Mouse (Mus musculus): ENCODE measurements around the gene Krtap10-4.
A peak's percentile ranks its signal among the peaks of the same experiment; 100 is the strongest.

Krtap10-4 gene

DNA sequence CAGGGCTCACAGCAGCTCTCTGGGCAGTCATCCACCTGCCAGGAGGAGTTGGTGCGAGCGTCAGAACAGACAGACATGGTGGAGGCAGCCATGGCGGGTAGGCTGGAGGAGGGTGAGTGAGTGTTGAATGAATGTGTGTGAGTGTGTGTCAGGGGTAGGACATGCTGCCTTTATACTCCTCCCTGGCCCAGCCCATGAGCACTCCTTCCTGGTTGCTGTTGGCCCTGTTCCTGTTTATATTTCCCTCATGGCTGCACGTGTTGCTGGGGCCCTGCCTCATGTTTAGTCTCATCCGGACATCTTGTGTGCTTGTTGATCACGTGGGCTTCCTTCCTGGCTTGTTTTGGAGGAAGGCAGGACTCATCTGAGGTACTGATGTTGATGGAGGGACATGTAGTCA, at the start of gene Krtap10-4:
Gene Krtap10-4 (minus strand): TSS at position 145 of the 400 bp plus-strand sequence.
- DNase-seq = no peak

- no peak for DNase-seq
These were observed 42.8 kb upstream of the Krtap10-4 start for GRCm38 (mm10) chr10:77869651-77870050.

DNA sequence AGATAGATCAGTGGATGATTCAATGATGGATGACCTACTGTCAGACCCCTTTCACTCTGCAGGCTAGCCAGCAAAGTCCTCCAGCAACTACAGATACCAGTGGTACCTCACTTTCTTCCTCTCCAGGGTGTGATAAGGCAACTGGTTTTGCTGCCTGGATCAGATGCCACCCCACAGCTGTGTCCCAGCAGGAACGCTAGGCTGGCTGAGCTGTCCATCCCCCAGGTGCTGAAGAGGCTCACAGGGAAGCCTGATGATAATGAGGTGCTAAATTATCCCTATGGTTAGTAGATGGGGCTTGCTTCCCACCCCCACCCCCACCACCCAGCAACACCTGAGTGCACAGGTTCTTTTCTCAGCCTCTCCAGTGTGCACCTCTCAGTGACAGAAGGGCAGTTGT, 40.7 kb upstream of the Krtap10-4 start:
- DNase-seq = no peak

DNA sequence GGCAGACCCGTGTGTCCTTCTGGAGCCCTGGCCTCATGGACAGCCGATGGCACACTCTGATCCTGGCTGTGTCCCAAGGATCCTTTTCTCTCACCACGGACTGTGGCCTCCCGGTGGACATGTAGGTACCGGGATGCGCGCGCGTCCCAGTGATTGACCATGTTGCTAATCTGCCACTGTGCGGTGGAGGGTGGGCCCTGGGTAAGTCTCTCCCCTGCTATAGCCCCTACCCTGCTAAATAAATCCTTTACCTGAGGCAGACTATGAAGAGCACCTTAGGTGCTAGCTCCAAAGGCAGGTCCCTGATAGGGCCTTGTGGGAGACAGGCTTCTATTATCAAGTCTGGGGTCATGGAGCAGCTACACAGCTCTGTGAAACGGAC, 37.9 kb upstream of the Krtap10-4 start:
- DNase-seq = no peak

DNA sequence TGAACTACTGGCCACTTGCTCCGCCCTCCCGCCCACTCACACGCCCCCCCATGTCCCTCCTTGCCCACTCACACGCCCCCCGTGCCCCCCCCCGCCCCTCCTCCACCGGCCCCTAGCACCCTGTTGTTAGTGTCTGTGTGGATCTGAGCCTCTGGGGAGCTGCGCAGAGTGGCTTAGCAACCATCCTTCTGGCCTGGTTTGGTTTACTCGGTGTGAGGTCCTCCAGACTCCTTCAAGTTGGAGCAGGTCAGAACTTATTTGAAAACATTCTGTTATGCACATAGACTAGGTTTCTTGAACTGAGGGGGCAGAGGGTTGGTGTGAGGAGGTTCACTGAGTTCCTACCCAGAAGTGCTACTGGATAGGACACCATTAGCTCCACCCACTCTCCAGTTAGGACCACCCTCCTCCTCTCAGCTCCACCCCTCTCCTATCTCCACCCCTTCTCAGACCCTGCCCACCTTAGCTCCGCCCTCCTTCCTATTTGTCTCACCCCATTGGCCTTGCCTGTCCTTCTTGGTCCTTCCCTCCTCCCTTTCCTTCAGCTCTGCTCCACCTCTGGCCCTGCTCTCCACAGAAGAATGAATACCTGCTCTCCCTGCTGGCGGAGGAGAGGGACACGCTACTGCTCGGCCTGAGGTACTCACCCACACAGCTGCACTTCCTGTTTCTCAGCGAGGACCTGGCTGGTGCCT, 37.3 kb upstream of the Krtap10-4 start:
- peak; percentile 45 for DNase-seq

GRCm38 (mm10) chr10:77861675-77862074, 34.8 kb upstream of the Krtap10-4 start, which contains the start of gene Gm3285:
Gm3285 (plus strand) TSS chr10:77861975.
- DNase-seq = no peak

DNA sequence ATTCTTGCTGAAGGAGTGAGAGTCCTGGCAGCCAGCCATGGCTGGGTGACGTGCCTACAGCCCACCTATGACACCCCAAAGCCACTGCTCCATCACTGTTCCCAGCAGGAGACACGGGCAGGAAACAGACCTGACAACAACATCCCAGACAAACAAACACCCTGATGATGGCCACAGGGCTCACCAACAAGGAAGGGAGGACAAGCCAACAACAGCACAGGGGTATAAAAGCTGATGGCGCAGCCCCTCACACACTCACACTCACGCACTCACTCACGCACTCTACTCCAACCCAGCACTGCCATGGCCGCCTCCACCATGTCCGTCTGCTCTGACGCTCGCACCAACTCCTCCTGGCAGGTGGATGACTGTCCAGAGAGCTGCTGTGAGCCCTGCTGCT, 25.7 kb upstream of the Krtap10-4 start, which contains the start of gene Gm10318:
Gene Gm10318 (plus strand): TSS at position 301 of the 400 bp plus-strand sequence.
- DNase-seq = no peak

- DNase-seq = no peak
These were observed 20.6 kb upstream of the Krtap10-4 start for GRCm38 (mm10) chr10:77847538-77847937.

DNA sequence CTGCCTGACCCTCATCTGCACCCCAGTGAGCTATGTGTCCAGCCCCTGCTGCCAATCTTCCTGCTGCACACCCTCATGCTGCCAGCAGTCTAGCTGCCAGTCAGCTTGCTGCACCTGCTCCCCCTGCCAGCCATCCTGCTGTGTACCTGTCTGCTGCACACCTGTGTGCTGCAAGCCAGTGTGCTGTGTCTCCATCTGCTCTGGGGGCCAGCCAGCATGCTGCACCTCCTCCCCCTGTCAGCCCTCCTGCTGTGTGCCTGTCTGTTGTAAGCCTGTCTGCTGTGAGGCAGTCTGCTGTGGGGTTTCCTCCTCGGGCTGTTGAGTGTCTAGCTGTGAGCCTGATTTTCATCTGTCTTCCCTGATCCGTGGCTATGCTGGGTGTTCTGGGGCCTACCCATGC, 20.1 kb upstream of the Krtap10-4 start:
- DNase-seq = peak; percentile 60

DNA sequence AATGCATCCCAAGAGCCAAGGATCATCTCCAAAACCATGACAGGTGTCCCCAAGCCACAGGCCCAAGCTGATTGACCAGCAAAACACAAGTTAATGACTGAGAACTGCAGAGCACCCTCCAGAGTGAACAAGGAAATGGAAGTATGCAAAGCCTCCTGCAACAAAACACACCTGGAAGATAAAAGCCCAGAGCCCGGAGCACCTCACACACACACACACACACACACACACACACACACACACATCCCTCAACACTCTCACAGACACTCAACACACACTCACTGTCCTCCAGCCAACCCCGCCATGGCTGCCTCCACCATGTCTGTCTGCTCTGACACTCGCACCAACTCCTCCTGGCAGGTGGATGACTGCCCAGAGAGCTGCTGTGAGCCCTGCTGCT, 19.6 kb upstream of the Krtap10-4 start, which contains the start of gene Gm36176:
Gene Gm36176 (plus strand): TSS at position 301 of the 400 bp plus-strand sequence.
- DNase-seq = no peak

DNA sequence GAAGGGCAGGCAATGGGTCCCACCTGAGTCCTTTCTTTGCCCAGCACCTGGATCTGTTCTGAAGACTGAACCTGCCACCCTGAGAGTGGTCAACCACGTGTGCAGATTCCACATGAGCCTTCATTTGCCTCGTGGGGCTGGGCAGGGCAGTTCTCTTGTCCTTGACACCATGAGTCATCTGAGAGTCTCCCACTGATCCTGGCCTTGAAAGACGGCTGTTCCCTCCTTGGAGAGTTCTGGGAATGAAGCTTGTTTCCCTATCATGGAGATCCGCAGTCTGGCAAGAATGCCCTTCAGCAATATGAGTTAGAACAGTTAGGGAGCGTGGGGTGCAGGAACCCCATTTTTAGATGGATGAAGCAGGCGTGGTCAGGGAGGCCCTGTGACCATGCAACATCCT, 12.1 kb upstream of the Krtap10-4 start:
- DNase-seq = no peak

GRCm38 (mm10) chr10:77835647-77836046, 8.8 kb upstream of the Krtap10-4 start, which contains the start of gene Krtap10-10:
Krtap10-10 (plus strand) TSS chr10:77835947.
- no peak for DNase-seq

GRCm38 (mm10) chr10:77819203-77819602, 7.7 kb downstream of the Krtap10-4 start:
- no peak for DNase-seq

GRCm38 (mm10) chr10:77818523-77818922, 8.4 kb downstream of the Krtap10-4 start:
- no peak for DNase-seq

DNA sequence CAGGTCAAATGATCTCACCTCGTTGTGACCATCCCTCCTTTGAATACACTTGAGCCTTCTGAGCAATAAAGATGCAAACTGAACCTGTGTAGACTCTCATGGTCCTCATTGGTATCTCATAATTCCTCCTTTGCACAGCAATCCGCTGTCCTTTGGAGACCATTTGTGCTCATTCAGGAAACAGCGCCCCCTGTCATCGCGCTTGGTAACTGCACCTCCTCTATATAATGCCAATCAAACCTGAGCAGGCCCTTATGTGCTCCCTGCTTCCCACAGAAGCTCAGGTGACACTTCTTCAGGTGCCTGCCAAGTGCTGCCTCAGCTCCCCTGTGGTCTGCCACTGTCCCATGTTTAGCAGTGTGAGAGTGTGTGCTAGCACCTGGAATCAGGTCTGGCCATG, 11.4 kb downstream of the Krtap10-4 start:
- DNase-seq = no peak

GRCm38 (mm10) chr10:77814382-77814781, 12.5 kb downstream of the Krtap10-4 start, which contains the start of gene Gm2696:
Gm2696 (plus strand) TSS chr10:77814682.
- DNase-seq = no peak

- DNase-seq = no peak
These were observed 15.2 kb downstream of the Krtap10-4 start, which contains the start of gene Gm9507 for GRCm38 (mm10) chr10:77811743-77812142. Gm9507 (minus strand) TSS chr10:77811843.

GRCm38 (mm10) chr10:77804095-77804494, 22.8 kb downstream of the Krtap10-4 start:
- no peak for DNase-seq

DNA sequence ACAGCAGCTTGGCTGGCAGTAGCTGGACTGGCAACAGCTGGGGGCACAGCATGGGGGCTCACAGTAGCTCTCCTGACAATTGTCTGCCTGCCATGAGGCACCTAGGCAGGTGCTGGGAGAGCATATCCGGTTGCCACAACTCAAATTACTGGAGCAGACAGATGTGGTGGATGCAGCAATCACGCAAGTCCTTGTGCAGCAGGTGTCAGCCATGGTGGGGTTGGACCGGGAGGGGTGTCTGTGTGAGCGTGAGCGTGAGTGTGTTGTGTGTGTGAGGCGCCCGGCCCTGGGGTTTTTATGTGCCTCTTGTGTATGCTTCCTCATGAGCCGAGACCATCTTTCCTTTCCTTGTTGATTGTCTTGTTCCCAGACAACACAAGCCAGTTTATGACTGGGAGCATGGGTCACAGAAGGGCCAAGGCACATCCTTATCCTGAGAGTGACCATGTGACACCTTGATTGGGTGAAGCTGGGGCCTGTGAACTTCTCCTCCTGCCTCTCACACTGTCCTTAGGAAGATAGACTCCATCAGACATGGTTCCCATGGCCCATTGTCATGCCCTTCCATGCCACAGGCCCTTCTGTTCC, 27.9 kb downstream of the Krtap10-4 start, which contains the start of gene Gm19668:
Gene Gm19668 (minus strand): TSS at position 213 of the 588 bp plus-strand sequence.
- DNase-seq = no peak

DNA sequence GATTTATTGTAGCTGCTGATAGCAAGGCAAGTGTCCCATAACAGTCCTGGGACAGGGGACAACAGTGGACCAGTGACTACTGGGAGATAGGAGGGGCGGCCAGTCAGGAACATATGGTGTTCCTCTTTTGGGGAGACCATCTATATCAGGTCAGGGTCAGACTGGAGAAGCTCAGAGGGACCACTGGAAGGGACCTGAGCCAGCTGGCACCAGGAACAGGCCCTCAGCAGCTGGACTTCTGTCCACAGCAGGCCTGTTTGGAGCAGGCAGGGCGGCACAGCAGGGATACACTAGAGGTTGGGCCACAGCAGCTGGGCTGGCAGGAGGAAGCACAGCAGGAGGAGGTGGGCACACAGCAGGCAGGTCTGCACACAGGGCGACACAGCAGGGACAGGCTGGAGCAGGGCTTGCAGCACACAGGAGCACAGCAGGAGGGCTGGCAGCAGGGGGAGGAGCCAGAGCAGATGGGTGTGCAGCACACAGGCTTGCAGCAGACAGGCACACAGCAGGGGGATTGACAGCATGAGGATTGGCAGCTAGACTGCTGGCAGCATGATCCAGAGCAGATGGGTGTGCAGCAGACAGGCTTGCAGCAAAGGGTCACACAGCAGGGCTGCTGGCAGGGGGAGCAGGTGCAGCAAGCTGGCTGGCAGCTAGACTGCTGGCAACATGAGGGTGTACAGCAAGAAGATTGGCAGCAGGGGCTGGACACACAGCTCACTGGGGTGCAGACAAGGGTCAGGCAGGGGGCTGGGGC, 28.6 kb downstream of the Krtap10-4 start:
- peak; percentile 48 for DNase-seq

GRCm38 (mm10) chr10:77797677-77798076, 29.2 kb downstream of the Krtap10-4 start:
- DNase-seq = no peak

- no peak for DNase-seq
These were observed 31.9 kb downstream of the Krtap10-4 start, which contains the start of gene Gm9639 for GRCm38 (mm10) chr10:77794976-77795375. Gm9639 (minus strand) TSS chr10:77795076.

DNA sequence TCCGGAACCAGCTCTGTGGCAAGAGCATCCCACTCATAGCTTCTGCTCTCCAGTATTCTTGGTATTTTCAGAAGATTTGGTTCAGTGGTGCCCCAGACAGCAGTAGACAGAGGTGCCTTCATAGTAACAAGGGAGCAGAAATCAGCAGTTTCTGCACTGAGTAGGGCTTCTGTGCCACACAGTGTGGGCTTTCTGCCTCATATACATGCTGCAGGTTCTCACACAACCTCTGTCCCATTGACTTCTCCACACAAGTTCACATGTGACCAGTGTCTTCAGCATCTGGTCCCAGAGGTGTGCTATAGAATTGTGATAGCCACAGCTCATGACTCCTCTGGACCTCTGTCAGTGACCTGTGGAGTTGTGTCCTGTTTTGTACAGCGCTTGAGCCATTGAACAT, 38.3 kb downstream of the Krtap10-4 start:
- no peak for DNase-seq
